Mouse (Mus musculus): Measurements from ENCODE around the gene Jmjd6. TPM values are rescaled to one million over a fixed set of nuclear protein-coding genes. Genes with fewer than 3 reads are reported as not detected.
A peak's percentile ranks its signal among the peaks of the same experiment; 100 is the strongest.

Gene Jmjd6
- polyA plus RNA-seq, 1 experiment from 2014 or later = 83.4 TPM

- Histone ChIP-seq H3K4me1 (peaks cover 36% of the 10 kb centered on the region), H3K9ac (no peak overlapping the region), H3K4me3 (no peak overlapping the region), H3K27ac (0 out of 2 replicates have a peak overlapping the region, but pooled peaks have one; percentile 7), H3K27me3 (no peaks in the 10 kb centered on the region), H3K4me2 (no peak overlapping the region), H3K36me3 (no peaks in the 10 kb centered on the region), H3K9me3 (no peaks in the 10 kb centered on the region)
- WGBS = 76% methylated on average over 5 of the region's 5 CpGs
- ATAC-seq (ENCODE audit: insufficient number of reproducible peaks, low FRiP score, low TSS enrichment, low read depth) = no peak
Observed at GRCm38 (mm10) chr11:116819932-116820593, 23.2 kb downstream of the Jmjd6 start.

GRCm38 (mm10) chr11:116818722-116819121 lies 24.5 kb downstream of the Jmjd6 start:
- no peaks in the 10 kb centered on the region for H3K36me3 ChIP-seq
- WGBS = 28% methylated on average over 8 of the region's 8 CpGs
- H3K9ac ChIP-seq = no peak overlapping the region
- no peaks in the 10 kb centered on the region for H3K9me3 ChIP-seq
- no peak overlapping the region for H3K4me2 ChIP-seq
- peaks cover 49% of the 10 kb centered on the region for H3K4me1 ChIP-seq
- no peak for ATAC-seq (ENCODE audit: insufficient number of reproducible peaks, low FRiP score, low TSS enrichment, low read depth)
- H3K27ac ChIP-seq = peak overlapping the region; percentile 51
- no peaks in the 10 kb centered on the region for H3K27me3 ChIP-seq
- no peak overlapping the region for H3K4me3 ChIP-seq

GRCm38 (mm10) chr11:116817567-116817966 lies 25.7 kb downstream of the Jmjd6 start:
- 93% methylated on average over 5 of the region's 5 CpGs for WGBS
- ATAC-seq (ENCODE audit: insufficient number of reproducible peaks, low FRiP score, low TSS enrichment, low read depth) = no peak
- peaks cover 61% of the 10 kb centered on the region for H3K4me1 ChIP-seq

GRCm38 (mm10) chr11:116816769-116817168 lies 26.5 kb downstream of the Jmjd6 start:
- Histone ChIP-seq H3K9ac (no peak overlapping the region), H3K27me3 (no peaks in the 10 kb centered on the region), H3K9me3 (no peaks in the 10 kb centered on the region), H3K4me2 (no peak overlapping the region), H3K4me1 (peaks cover 67% of the 10 kb centered on the region), H3K36me3 (no peaks in the 10 kb centered on the region), H3K4me3 (no peak overlapping the region), H3K27ac (no peak overlapping the region)
- 72% methylated on average over 5 of the region's 5 CpGs for WGBS
- no peak for ATAC-seq (ENCODE audit: insufficient number of reproducible peaks, low FRiP score, low TSS enrichment, low read depth)

More at GRCm38 (mm10) chr11:116817567-116817966, 25.7 kb downstream of the Jmjd6 start:
- Histone ChIP-seq H3K4me3 (no peak overlapping the region), H3K27ac (no peak overlapping the region), H3K9ac (no peak overlapping the region), H3K36me3 (no peaks in the 10 kb centered on the region), H3K27me3 (no peaks in the 10 kb centered on the region), H3K4me2 (no peak overlapping the region), H3K9me3 (no peaks in the 10 kb centered on the region)

DNA sequence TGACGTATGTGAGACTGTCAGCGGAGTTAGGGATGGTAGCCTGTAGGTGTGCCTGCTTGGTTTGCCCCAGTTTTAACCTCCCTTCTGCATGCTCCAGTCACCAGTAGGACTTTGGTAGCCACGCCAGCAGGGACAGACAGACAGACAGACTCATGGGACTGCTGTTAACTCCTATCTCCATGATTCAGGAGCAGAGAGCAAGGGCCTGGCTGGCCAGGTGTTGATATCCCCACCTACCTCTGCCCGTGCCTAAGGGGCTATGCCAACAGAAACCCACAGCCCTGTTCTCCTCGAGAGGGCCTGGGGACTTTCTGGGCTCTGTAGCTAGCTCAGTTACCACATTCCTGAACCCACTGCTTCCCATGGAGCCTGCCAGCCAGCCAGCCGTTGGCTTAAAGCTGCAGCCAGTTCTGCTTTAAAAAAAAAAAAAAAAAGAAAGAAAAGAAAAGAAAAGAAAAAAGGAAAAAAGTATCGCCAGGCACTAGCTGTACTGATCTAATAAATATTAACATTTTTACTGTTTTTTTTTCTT lies 28.3 kb downstream of the Jmjd6 start:
- no peak overlapping the region for H3K4me3 ChIP-seq
- no peak overlapping the region for H3K9ac ChIP-seq

GRCm38 (mm10) chr11:116814076-116814883 lies 29.0 kb downstream of the Jmjd6 start:
- peak overlapping the region; percentile 6; the same call in 1 of the 2 replicates for H3K4me2 ChIP-seq
- peaks cover 66% of the 10 kb centered on the region for H3K4me1 ChIP-seq
- peak overlapping the region; percentile 90 for H3K27ac ChIP-seq
- H3K9me3 ChIP-seq = no peaks in the 10 kb centered on the region
- H3K4me3 ChIP-seq = no peak overlapping the region
- 20% methylated on average over 20 of the region's 20 CpGs for WGBS
- H3K27me3 ChIP-seq = 0 out of 2 replicates have a peak, but pooled peaks cover 7% of the 10 kb centered on the region
- ATAC-seq (ENCODE audit: insufficient number of reproducible peaks, low FRiP score, low TSS enrichment, low read depth) = peak; percentile 53
- H3K36me3 ChIP-seq = no peaks in the 10 kb centered on the region
- H3K9ac ChIP-seq = no peak overlapping the region

More for the DNA sequence above, 28.3 kb downstream of the Jmjd6 start:
- Histone ChIP-seq H3K36me3 (no peaks in the 10 kb centered on the region), H3K27me3 (0 out of 2 replicates have a peak, but pooled peaks cover 7% of the 10 kb centered on the region), H3K4me1 (peaks cover 71% of the 10 kb centered on the region), H3K27ac (peak overlapping the region; percentile 90), H3K9me3 (no peaks in the 10 kb centered on the region), H3K4me2 (peak overlapping the region; percentile 6; the same call in 1 of the 2 replicates)
- ATAC-seq (ENCODE audit: insufficient number of reproducible peaks, low FRiP score, low TSS enrichment, low read depth) = no peak
- WGBS = 25% methylated on average over 7 of the region's 7 CpGs

GRCm38 (mm10) chr11:116813610-116814009 lies 29.6 kb downstream of the Jmjd6 start:
- Histone ChIP-seq H3K4me2 (no peak overlapping the region), H3K4me1 (peaks cover 61% of the 10 kb centered on the region), H3K4me3 (no peak overlapping the region), H3K9me3 (no peaks in the 10 kb centered on the region), H3K27ac (peak overlapping the region; percentile 90), H3K27me3 (0 out of 2 replicates have a peak, but pooled peaks cover 7% of the 10 kb centered on the region), H3K9ac (no peak overlapping the region), H3K36me3 (no peaks in the 10 kb centered on the region)
- ATAC-seq (ENCODE audit: insufficient number of reproducible peaks, low FRiP score, low TSS enrichment, low read depth) = no peak
- WGBS = 69% methylated on average over 13 of the region's 13 CpGs

DNA sequence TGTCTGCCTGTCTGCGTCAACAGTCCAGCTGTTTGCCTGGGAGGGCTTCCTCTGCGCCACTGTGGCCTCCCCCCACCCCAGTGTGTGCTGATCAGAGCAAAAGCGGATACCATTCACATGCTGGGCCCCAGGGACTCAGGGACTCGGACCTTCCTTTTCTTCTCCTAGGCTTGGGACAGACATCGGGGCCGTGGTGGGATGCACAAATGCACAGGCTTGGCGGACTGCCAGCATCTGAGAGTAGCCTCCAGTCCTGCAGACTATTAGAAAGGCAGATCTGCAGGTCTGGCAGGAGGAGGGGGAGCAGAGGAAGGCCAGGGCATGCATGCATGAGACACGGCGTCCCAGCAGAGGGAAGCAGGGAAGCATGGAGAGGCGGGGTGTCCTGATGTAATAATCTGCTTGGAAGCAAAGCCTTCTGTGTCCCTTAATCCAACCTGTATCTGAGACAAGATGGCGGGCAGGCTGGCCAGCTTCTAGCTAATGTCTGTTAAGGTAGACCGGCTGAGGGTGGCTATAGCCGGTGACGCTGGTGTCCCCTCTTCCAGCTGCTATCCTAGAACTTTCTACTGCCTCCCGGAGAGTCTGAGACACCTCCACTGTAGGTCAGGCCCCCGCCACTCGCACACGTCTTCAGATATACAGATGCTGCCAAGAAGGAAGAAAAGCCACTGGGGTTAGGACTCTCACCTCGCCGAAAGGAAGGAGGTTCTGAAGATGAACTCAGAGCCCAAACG lies 30.3 kb downstream of the Jmjd6 start:
- Histone ChIP-seq H3K9ac (no peak overlapping the region), H3K4me2 (no peak overlapping the region), H3K27me3 (0 out of 2 replicates have a peak, but pooled peaks cover 7% of the 10 kb centered on the region), H3K4me3 (no peak overlapping the region), H3K36me3 (no peaks in the 10 kb centered on the region), H3K27ac (peak overlapping the region; percentile 90), H3K9me3 (no peaks in the 10 kb centered on the region), H3K4me1 (peaks cover 64% of the 10 kb centered on the region)
- no peak for ATAC-seq (ENCODE audit: insufficient number of reproducible peaks, low FRiP score, low TSS enrichment, low read depth)
- WGBS = 44% methylated on average over 21 of the region's 21 CpGs

DNA sequence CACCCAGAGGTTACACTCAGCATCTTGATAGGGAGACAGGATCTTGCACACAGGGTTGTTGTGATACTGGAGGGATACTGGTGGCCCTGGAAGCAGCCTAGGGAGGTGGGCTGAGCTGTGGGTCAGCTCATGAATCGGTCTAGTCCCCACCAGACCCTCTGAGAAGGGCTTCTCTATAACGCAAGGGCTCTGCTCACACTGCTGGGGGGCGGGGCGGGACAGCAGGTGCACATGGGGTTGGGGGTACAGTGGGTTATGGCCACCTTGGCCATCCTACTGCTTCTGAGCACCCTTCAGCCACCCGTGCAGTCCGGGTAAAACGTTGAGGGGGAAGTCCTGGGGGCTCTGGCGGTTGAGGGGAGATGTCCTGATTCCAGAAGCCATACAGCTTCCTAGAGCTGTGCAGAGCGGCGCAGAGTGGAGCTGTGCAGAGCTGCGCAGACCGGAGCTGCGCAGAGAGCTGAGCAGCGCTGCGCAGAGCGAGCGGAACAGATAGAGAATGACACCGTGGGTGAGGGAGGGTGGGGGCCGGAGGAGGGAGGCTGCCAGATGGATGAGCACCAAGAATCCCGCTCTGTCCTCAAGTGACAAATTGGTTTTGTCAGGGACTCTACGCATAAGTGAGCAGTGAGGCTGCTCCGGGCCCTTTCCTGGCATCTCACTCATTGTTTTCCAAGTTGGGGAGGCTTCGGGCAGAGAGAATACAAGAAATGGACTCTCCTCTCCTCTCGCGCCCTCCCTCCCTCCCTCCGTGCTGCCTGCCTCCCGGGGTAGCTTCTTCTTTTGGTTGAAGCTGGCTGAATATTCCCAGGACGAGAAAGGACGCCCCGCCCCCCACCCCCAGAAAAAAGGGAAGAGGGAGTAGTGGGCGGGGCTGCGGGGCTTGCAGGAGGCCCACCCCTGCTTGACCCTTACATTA lies 32.0 kb downstream of the Jmjd6 start:
- 15% methylated on average over 26 of the region's 32 CpGs for WGBS
- Histone ChIP-seq H3K4me2 (peak overlapping the region; percentile 56), H3K9me3 (no peaks in the 10 kb centered on the region), H3K36me3 (no peaks in the 10 kb centered on the region), H3K9ac (no peak overlapping the region), H3K27ac (peak overlapping the region; percentile 57; the same call in 1 of the 2 replicates), H3K4me3 (peak overlapping the region; percentile 31), H3K4me1 (peaks cover 66% of the 10 kb centered on the region), H3K27me3 (0 out of 2 replicates have a peak, but pooled peaks cover 7% of the 10 kb centered on the region)
- ATAC-seq (ENCODE audit: insufficient number of reproducible peaks, low FRiP score, low TSS enrichment, low read depth) = peak; percentile 48; the same call in 1 of the 2 replicates

DNA sequence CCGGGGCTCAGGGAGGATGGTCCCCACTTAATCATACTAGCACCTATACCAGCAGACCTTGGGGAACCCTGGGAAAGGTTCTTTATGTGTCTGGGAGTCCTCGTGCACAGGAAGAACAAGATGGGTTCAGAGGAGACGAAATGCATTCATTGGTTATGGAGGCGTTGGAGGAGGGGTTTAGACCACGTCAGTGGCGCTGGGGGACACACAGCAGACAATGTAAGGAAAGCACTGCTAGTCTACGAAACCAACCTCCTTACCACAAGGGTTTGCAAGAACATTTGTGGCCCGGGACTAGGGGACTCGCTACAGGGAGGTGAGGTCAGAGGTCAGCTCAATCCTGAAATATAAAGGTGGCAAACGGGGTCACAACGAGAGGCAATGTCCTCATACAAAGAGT lies 32.7 kb downstream of the Jmjd6 start:
- whole genome bisulfite sequencing = 73% methylated on average over 11 of the region's 11 CpGs
- Histone ChIP-seq H3K36me3 (no peaks in the 10 kb centered on the region), H3K4me3 (no peak overlapping the region), H3K4me2 (no peak overlapping the region), H3K27ac (no peak overlapping the region), H3K9me3 (no peaks in the 10 kb centered on the region), H3K9ac (no peak overlapping the region), H3K4me1 (peaks cover 61% of the 10 kb centered on the region), H3K27me3 (0 out of 2 replicates have a peak, but pooled peaks cover 7% of the 10 kb centered on the region)
- ATAC-seq (ENCODE audit: insufficient number of reproducible peaks, low FRiP score, low TSS enrichment, low read depth) = no peak
